Mouse (Mus musculus) left cerebral cortex, postnatal 10 days (tissue): ENCODE measurements at regions not wholly inside any gene's neighbourhood (a gene's known extent, or its start where the extent isn't known, plus 50 kb on each side); places are given as distances from the start of the nearest gene placed in this dataset.

Experiments used
- DNase-seq, 2 experiments: peaks; one replicate each; pipeline ENCODE4 v3.0.0; 2021 to 2022; ENCODE audit warnings: low spot score in 2 of 2, mixed read lengths in 1 of 2; ENCODE audit errors: extremely low spot score in 1 of 2
- intact Hi-C: fragments of 180-260 bp; cut with DNase I; formaldehyde crosslinking; loops from one replicate; pipeline ENCODE4 v1.15.1; 2025

GRCm38 (mm10) chr3:73134316-73134715 is 76.7 kb upstream of the Slitrk3 start:
- peak in 1 of 2 experiments; percentile 22 for DNase-seq
- intact Hi-C loops, result no loop called here

- no peak for DNase-seq
- intact Hi-C loops, result no loop called here
Measured at GRCm38 (mm10) chr3:73125143-73125542, 67.5 kb upstream of the Slitrk3 start.

- intact Hi-C loops, result no loop called here
- DNase-seq, result no peak
Measured at GRCm38 (mm10) chr3:73109102-73109501, 51.5 kb upstream of the Slitrk3 start.
